Mouse (Mus musculus): Measurements from ENCODE around the gene Vpreb1.

DNA sequence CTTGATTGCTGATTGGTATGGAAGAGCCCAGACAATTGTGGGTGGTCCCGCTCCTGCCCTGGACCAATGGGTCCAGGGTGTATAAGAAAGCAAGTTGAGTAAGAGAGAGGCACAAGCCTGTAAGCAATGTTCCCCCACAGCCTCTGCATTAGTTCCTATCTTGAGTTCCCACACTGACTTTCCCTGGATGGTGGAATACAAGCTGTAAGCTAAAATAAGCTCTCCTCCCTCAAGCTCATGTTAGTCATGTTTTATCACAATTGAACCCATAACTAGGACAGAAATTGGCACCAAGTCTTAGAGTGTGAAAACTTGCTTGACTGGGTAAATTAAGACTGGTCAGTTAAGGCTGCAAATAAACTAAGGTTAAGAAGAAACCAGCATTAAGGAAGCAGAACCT, 15.1 kb downstream of the Vpreb1 start:
- no peak for TF ChIP-seq CTCF (IDR thresholded peaks at IDR 0.05; ENCODE audit: low read depth)
- no peak for TF ChIP-seq EP300 (IDR thresholded peaks at IDR 0.05; ENCODE audit: low read depth)

Data from liver, embryonic 14.5 days (tissue).